Mouse (Mus musculus): ENCODE measurements around the gene Mreg. TPM values are rescaled to one million over a fixed set of nuclear protein-coding genes. Genes with fewer than 3 reads are reported as not detected.

Gene Mreg
- under 1 TPM; 0.48 to 0.57 TPM for polyA plus RNA-seq (2017; shearing (Covaris generic))

GRCm38 (mm10) chr1:72211701-72212699 is at the start of gene Mreg:
Gene Mreg, minus strand, starts transcription at chr1:72212307.

Other genes starting within 250 kb of the Mreg start
- 1 to 10 TPM; 2.1 to 7.7 TPM for gene Pecr, start 72.0 kb upstream of the Mreg start, polyA plus RNA-seq (2017; shearing (Covaris generic))
- not detected for gene Tmem169, start 72.1 kb upstream of the Mreg start, polyA plus RNA-seq (2017; shearing (Covaris generic))
- 10 to 100 TPM; 32.3 to 38.9 TPM for gene Xrcc5, start 95.1 kb upstream of the Mreg start, polyA plus RNA-seq (2017; shearing (Covaris generic))